Mouse (Mus musculus) E14TG2a.4 (cell line): ENCODE measurements around the gene Popdc2.

ENCODE experiments used
- CTCF ChIP-seq: conservative IDR thresholded peaks from 2 replicates; pipeline ENCODE4 v1.5.1; 2014; ENCODE audit warnings: low read length
- NANOG ChIP-seq: IDR thresholded peaks from 2 replicates; pipeline ENCODE4 v1.6.1; 2014; ENCODE audit warnings: borderline replicate concordance, low read length, mixed read lengths
- POU5F1 ChIP-seq: IDR thresholded peaks from 2 replicates; pipeline ENCODE4 v1.6.1; 2014; ENCODE audit warnings: low read length, borderline replicate concordance

- TF ChIP-seq NANOG (no peak), CTCF (no peak), POU5F1 (no peak)
These were observed 1.7 kb upstream of the Popdc2 start for GRCm38 (mm10) chr16:38360317-38360716.
